Mouse (Mus musculus) naive thymus-derived CD4-positive, alpha-beta T cell, adult 2 months (primary cell): ENCODE measurements around the gene Prss16.

ENCODE experiments used
- DNase-seq: peaks from one replicate; pipeline ENCODE4 v3.0.0-alpha.2; 2011; ENCODE audit warnings: low read depth

The Prss16 gene

GRCm38 (mm10) chr13:21974221-21974725 is 35.3 kb downstream of the Prss16 start:
- peak; percentile 96 for DNase-seq

- DNase-seq: no peak
Observed at GRCm38 (mm10) chr13:21971641-21972040, 37.9 kb downstream of the Prss16 start.

- no peak for DNase-seq
Observed at GRCm38 (mm10) chr13:21969816-21970215, 39.7 kb downstream of the Prss16 start.

- no peak for DNase-seq
Observed at GRCm38 (mm10) chr13:21969269-21969668, 40.3 kb downstream of the Prss16 start.
